Mouse (Mus musculus): Measurements from ENCODE around the gene Aadacl4.

GRCm38 (mm10) chr4:144638263-144638662 lies 24.8 kb downstream of the Aadacl4 start:
- TF ChIP-seq POLR2A (IDR thresholded peaks at IDR 0.05; ENCODE audit: insufficient read depth, low read depth, low read length) (no peak), CTCF (IDR thresholded peaks at IDR 0.05; ENCODE audit: insufficient read depth, low read depth, low read length) (no peak)
